Mouse (Mus musculus) intestine, embryonic 14.5 days (tissue): ENCODE results near the gene Nans. TPM values are rescaled to one million over a fixed set of nuclear protein-coding genes. Genes with fewer than 3 reads are reported as not detected.

Experiments
- ATAC-seq: fragments of 200-750 bp; cut with Nextera tagmentation; replicated peaks from 2 replicates; pipeline ENCODE4 v1.8.0; 2017; ENCODE audit warnings: low read depth, moderate number of reproducible peaks, moderate TSS enrichment, moderate library complexity; ENCODE audit not compliant: low FRiP score, low TSS enrichment
- DNase-seq: peaks from one replicate; pipeline ENCODE4 v3.0.0-alpha.2; 2018; ENCODE audit warnings: low spot score
- H3K27ac ChIP-seq: fragments of 300-500 bp; sonication (generic); 2 replicates; pipeline ENCODE4 v1.5.1; 2014; ENCODE audit warnings: low read depth, mild to moderate bottlenecking, control low read depth
- H3K27me3 ChIP-seq: fragments of 300-500 bp; sonication (generic); replicated peaks from 2 replicates; pipeline ENCODE4 v1.6.1; 2014; ENCODE audit warnings: low read length, control low read depth; ENCODE audit not compliant: control insufficient read depth, insufficient read depth
- H3K36me3 ChIP-seq: fragments of 300-500 bp; sonication (generic); 2 replicates; pipeline ENCODE4 v1.6.1; 2014; ENCODE audit warnings: low read length, control low read depth; ENCODE audit not compliant: control insufficient read depth, insufficient read depth
- H3K4me1 ChIP-seq: fragments of 300-500 bp; sonication (generic); replicated peaks from 2 replicates; pipeline ENCODE4 v1.6.1; 2014; ENCODE audit warnings: low read length, control low read depth, mixed read lengths; ENCODE audit not compliant: control insufficient read depth, insufficient read depth
- H3K4me2 ChIP-seq: fragments of 300-500 bp; sonication (generic); 2 replicates; pipeline ENCODE4 v1.6.1; 2014; ENCODE audit warnings: low read length
- H3K4me3 ChIP-seq: fragments of 300-500 bp; sonication (generic); 2 replicates; pipeline ENCODE4 v1.5.1; 2014; ENCODE audit warnings: low read depth, low read length, control low read depth, mixed read lengths
- H3K9ac ChIP-seq: fragments of 300-500 bp; sonication (generic); 2 replicates; pipeline ENCODE4 v1.6.1; 2014; ENCODE audit warnings: mild to moderate bottlenecking, low read length
- H3K9me3 ChIP-seq: fragments of 300-500 bp; sonication (generic); 2 replicates; pipeline ENCODE4 v1.6.1; 2016; ENCODE audit warnings: low read length, control low read depth; ENCODE audit not compliant: control insufficient read depth
- WGBS: fragments of 180-500 bp; shearing (Covaris S2); extraction: QIAGEN DNeasy Blood & Tissue Kit; methylation state at CpG from one replicate; pipeline ENCODE4 v1.1.7; 2014; 5-methylcytosine and 5-hydroxymethylcytosine counted together
- polyA plus RNA-seq: library from polyadenylated mRNA; unstranded; fragments of >200 nt; fragmentation: Nextera tagmentation; extraction: Ambion mirVana; gene quantifications from 2 replicates; pipeline ENCODE4 v1.2.1, GENCODE M21; 2014

Gene Nans
- polyA plus RNA-seq, 1 experiment from 2014 or later, result 81.5 TPM

DNA sequence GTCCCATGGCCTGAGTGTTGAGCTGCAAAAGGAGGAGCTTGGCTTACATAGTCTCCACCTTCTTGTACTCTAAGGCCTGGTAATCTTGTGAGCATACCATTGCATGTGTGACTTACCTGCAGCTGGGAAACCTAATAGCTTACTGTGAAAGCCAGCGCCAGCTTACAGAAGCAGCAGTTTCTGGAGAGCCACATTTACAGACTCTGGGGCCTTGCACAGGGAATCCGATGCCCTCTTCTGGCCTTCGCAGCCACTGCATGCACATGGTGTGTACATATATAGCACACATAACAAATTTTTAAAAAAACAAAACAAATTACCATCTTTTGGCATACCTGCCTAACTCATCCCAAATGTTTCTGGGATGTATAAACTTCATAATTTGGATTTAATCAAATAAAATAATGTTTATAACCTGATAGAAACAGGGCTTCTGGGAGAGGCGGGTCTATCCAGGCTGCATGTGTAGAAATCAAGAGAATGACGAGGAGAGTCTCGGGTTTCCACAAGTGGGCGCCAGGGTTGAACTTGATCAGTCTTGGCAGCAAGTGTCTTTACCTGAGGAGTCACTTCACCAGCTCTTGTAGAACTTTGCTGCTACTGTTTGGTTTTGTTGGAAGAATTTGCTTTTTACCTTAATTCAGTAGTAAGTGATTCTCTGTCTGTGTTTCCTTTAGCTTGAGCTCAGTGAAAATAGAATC, 25.8 kb upstream of the Nans start:
- Histone ChIP-seq H3K27ac (no peak overlapping the region), H3K4me2 (no peak overlapping the region), H3K27me3 (no peaks in the 10 kb centered on the region), H3K4me3 (no peak overlapping the region), H3K4me1 (no peaks in the 10 kb centered on the region), H3K9me3 (no peaks in the 10 kb centered on the region), H3K9ac (no peak overlapping the region), H3K36me3 (peaks cover 84% of the 10 kb centered on the region)
- DNase-seq (peak; percentile 65), ATAC-seq (no peak; the same call in 1 of the 2 replicates)
- WGBS, result 87% methylated on average over 7 of the region's 7 CpGs

DNA sequence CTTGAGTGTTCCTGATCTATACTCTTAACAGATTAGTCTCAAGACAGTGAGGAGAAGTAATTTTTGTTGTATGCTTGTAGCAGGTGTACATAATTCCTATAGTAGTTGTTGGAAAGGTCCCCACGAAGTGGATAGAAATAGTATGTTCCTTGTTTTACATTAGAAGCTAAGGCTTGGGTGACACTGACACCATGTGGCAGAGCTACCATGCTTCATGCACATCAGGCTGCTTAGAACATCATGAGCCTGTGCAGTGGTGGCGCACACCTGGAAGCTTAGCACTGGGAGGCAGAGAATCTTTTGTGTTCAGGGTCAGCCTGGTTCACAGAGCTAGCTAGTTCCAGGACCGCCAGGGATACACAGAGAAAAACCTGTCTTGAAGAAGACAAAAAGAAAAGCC, 23.3 kb upstream of the Nans start:
- H3K4me1 ChIP-seq, result no peaks in the 10 kb centered on the region
- no peak overlapping the region for H3K4me3 ChIP-seq
- H3K4me2 ChIP-seq, result no peak overlapping the region
- no peak overlapping the region for H3K9ac ChIP-seq
- ATAC-seq (no peak), DNase-seq (no peak)
- H3K36me3 ChIP-seq, result peaks cover 99% of the 10 kb centered on the region
- H3K27ac ChIP-seq, result no peak overlapping the region
- H3K27me3 ChIP-seq, result no peaks in the 10 kb centered on the region
- 89% methylated on average over 3 of the region's 3 CpGs for WGBS
- H3K9me3 ChIP-seq, result no peaks in the 10 kb centered on the region

DNA sequence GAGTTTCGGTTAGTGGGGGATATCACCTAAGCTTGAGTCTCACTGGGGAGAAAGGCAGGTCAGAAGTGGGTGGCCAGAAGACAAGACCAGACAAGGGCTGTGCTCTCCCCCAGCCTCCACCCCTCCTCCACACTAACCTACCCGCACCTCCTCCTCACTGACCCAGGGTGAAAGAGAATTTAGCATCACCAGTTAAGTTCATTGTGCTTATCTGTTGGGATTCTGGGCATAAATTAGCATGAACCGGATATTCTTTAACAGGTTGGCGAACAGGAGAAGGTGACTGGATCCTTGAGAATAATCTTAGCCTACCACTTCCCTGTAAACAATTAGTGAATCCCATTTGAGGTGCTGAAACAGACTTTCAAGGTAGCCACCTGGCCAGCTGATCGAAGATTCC, 13.9 kb upstream of the Nans start:
- no peaks in the 10 kb centered on the region for H3K4me1 ChIP-seq
- no peaks in the 10 kb centered on the region for H3K9me3 ChIP-seq
- DNase-seq, result no peak
- no peak overlapping the region for H3K4me2 ChIP-seq
- no peak overlapping the region for H3K4me3 ChIP-seq
- peaks cover 69% of the 10 kb centered on the region for H3K36me3 ChIP-seq
- no peak overlapping the region for H3K9ac ChIP-seq
- H3K27me3 ChIP-seq, result no peaks in the 10 kb centered on the region
- 94% methylated on average over 5 of the region's 5 CpGs for WGBS
- ATAC-seq, result no peak
- no peak overlapping the region for H3K27ac ChIP-seq

DNA sequence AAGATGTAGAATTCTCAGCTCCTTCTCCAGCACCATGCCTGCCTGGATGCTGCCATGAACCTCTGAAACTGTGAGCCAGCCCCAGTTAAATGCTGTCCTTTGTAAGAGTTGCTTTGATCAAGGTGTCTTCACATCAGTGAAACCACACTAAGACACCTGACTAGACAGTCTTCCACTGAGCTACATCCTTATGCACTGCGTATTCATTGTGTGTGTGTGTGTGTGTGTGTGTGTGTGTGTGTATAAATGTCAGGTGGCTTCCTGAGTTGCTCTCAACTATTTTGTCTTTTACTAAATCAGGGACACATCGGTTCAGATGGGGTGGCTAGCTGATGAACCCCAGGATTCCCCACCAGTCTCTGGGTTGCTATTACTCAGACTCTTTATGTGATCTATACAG, 10.0 kb upstream of the Nans start:
- 92% methylated on average over 2 of the region's 2 CpGs for WGBS
- Histone ChIP-seq H3K4me2 (no peak overlapping the region), H3K4me3 (no peak overlapping the region), H3K27ac (no peak overlapping the region), H3K9ac (no peak overlapping the region), H3K4me1 (no peaks in the 10 kb centered on the region), H3K36me3 (peaks cover 33% of the 10 kb centered on the region), H3K27me3 (no peaks in the 10 kb centered on the region), H3K9me3 (no peaks in the 10 kb centered on the region)
- no peak for ATAC-seq
- no peak for DNase-seq

DNA sequence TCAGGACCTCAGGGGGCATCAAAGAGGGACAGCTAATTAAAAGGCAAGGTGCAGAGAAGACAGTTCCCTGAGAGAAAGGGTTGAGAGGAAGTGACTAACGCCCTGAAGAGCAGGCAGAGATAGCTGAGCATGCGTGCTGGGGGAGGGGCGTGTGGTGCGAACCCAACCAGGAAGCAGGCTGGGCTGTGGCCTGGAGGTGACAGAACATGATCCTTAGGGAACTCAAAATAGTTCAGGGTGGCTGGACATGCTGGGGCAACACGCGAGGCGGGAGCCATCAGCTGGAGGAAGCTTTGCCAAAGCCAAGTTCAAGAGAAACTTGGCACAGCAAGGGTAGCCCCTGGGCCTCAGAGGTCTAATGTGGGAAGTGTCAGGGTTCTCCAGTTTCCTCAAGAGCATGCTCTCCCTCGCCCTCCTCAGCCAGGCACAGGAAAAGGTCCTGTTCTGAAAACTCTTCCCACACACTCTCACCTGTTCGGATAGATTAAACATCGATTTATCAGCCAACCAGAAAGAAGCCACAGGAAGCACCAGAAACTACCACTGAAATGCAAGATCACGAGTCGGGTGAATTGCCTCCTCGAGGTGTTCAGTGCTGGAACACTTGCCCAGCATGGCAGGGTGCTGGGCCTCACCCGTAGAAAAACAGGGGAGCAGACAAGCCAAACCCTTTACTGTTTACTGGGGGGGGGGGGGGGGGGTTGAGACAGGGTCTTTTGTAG, 3.2 kb upstream of the Nans start:
- Histone ChIP-seq H3K36me3 (no peaks in the 10 kb centered on the region), H3K27me3 (no peaks in the 10 kb centered on the region), H3K9me3 (no peaks in the 10 kb centered on the region), H3K9ac (no peak overlapping the region), H3K4me2 (no peak overlapping the region), H3K27ac (no peak overlapping the region), H3K4me3 (no peak overlapping the region), H3K4me1 (peaks cover 9% of the 10 kb centered on the region)
- DNase-seq (no peak), ATAC-seq (no peak)
- 39% methylated on average over 14 of the region's 14 CpGs for WGBS

DNA sequence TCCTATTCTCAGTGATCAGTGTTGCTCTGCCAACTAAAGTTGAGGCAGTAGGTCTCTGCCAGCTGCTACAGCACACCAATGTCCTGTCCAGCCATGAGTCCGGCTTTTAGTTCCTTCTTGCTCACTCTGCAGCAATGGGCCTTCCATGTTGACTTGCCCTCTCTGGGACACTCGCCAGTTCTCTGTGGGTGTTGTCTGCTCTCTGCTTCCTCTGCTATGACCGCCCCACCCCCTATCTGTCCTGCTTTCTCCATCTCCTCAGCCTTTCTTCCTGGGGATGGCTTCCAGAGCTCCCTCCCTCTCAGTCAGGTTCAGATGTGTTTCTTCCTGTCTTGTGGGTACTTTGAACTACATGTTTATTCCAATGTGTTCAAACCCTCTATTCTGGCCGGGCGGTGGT, 1.7 kb upstream of the Nans start:
- WGBS, result 87% methylated on average over 5 of the region's 5 CpGs

DNA sequence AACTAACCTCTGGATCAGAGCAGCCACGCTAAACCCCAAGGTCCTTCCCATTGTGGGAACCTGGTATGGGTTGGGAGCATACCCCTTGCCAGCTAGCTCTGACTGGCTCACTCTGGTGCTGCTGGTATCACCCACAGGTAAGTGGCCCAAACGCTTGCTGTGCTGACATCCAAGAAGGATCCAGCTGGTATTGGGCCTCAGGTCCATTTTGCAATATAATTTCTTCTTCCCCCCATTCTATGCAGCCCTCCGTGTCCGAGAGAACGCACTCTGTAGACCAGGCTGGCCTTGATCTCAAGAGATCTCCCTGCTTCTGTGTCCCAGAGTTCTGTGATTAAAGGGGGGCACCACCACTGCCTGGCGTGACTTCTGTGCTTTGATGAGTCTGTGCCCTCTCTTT, 4.0 kb downstream of the Nans start:
- no peak overlapping the region for H3K4me3 ChIP-seq
- H3K9ac ChIP-seq, result no peak overlapping the region
- H3K27me3 ChIP-seq, result no peaks in the 10 kb centered on the region
- H3K4me2 ChIP-seq, result no peak overlapping the region
- no peak overlapping the region for H3K27ac ChIP-seq
- H3K9me3 ChIP-seq, result no peaks in the 10 kb centered on the region
- DNase-seq (no peak), ATAC-seq (no peak)
- 92% methylated on average over 6 of the region's 6 CpGs for WGBS
- peaks cover 42% of the 10 kb centered on the region for H3K36me3 ChIP-seq
- peaks cover 12% of the 10 kb centered on the region for H3K4me1 ChIP-seq

More for the DNA sequence above, 1.7 kb upstream of the Nans start:
- Histone ChIP-seq H3K27ac (no peak overlapping the region), H3K36me3 (no peaks in the 10 kb centered on the region), H3K27me3 (no peaks in the 10 kb centered on the region), H3K4me1 (peaks cover 12% of the 10 kb centered on the region), H3K4me2 (no peak overlapping the region), H3K9me3 (no peaks in the 10 kb centered on the region), H3K9ac (no peak overlapping the region), H3K4me3 (no peak overlapping the region)
- DNase-seq (no peak), ATAC-seq (no peak)

DNA sequence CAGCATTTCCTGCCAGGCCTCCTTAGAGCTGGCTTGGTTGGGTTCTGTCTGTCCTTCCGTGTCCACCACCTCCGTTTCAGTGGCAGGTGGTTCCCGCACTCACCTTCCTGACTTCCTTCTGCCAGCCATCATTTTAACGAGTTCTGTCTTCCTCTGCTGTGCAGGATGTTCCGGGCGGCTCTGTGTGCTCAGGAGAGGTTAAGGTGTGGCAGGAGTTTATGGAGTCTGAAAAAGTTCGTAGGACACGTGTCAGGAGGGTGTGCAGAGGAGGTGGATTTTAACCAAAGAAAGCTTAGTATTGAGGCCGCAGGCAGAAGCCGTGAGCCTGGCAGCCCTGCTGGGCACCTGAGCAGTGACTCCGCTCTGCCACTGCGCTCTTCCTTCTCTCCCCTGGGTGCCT, 6.5 kb downstream of the Nans start:
- no peak overlapping the region for H3K4me3 ChIP-seq
- H3K4me2 ChIP-seq, result no peak overlapping the region
- H3K9me3 ChIP-seq, result no peaks in the 10 kb centered on the region
- 0 out of 2 replicates have a peak, but pooled peaks cover 4% of the 10 kb centered on the region for H3K4me1 ChIP-seq
- ATAC-seq (no peak), DNase-seq (no peak)
- WGBS, result 67% methylated on average over 12 of the region's 12 CpGs
- H3K9ac ChIP-seq, result no peak overlapping the region
- H3K27ac ChIP-seq, result no peak overlapping the region
- peaks cover 55% of the 10 kb centered on the region for H3K36me3 ChIP-seq
- H3K27me3 ChIP-seq, result no peaks in the 10 kb centered on the region
